ENCODE assay signal across 8 mouse cellular contexts in genomic region chr4:136876971-136877370, GRCm38 (mm10). TPM values are rescaled to one million over a fixed set of nuclear protein-coding genes. Genes with fewer than 3 reads are reported as not detected.
A peak's percentile ranks its signal among the peaks of the same experiment; 100 is the strongest.
DNase-seq lines count a peak whose midpoint lies in the region; ATAC-seq and TF ChIP-seq lines count a peak whose summit lies in the region.
"Had no signal": no experiment of that assay in that cellular context is flagged by ENCODE, and none has a peak within 500 bp of the region (broad histone marks: within the 10 kb centered on the region; RNA-seq: fewer than 3 reads in every experiment).

No protein-coding gene starts in this region.

- no peaks in the 10 kb centered on the region for H3K9me3 ChIP-seq in embryonic facial prominence, embryonic 10.5 days
- H3K9me3 ChIP-seq in intestine, postnatal 0 days (ENCODE audit: control insufficient read depth) = no peaks in the 10 kb centered on the region

- no peaks in the 10 kb centered on the region for H3K4me1 ChIP-seq in lung, adult 2 months (ENCODE audit: control insufficient read depth, insufficient read depth, low read length)
- no peaks in the 10 kb centered on the region; the same call in 1 of the 2 replicates for H3K4me1 ChIP-seq in embryonic facial prominence, embryonic 10.5 days
- H3K4me1 ChIP-seq in intestine, postnatal 0 days (replicated peaks; ENCODE audit: control insufficient read depth, insufficient read depth, low read length) = no peaks in the 10 kb centered on the region

- no peak overlapping the region for H3K27ac ChIP-seq in embryonic facial prominence, embryonic 10.5 days (replicated peaks)
- H3K27ac ChIP-seq in intestine, postnatal 0 days (ENCODE audit: low read depth, low read length) = no peak overlapping the region

- no peaks in the 10 kb centered on the region for H3K27me3 ChIP-seq in embryonic facial prominence, embryonic 10.5 days (replicated peaks; ENCODE audit: low read depth, poor library complexity, severe bottlenecking)
- H3K27me3 ChIP-seq in intestine, postnatal 0 days (replicated peaks; ENCODE audit: control insufficient read depth, insufficient read depth, low read length) = no peaks in the 10 kb centered on the region

- peak; percentile 64 for ATAC-seq in intestine, postnatal 0 days

- H3K9ac ChIP-seq in intestine, postnatal 0 days (ENCODE audit: low read depth, low read length) = no peak overlapping the region

- no peak for DNase-seq in lung, adult 2 months
- no peak for DNase-seq in lung, adult 18-20 months
- DNase-seq in adrenal gland, postnatal 10 days = peak; percentile 75
- DNase-seq in embryonic facial prominence, embryonic 10.5 days (ENCODE audit: low spot score) = peak; percentile 71
- peak; percentile 59 for DNase-seq in mesoderm, embryonic 11.5 days (ENCODE audit: low read depth, low spot score)
- peak; percentile 20 to 30 for DNase-seq in thymus, adult 18-20 months

- H3K4me3 ChIP-seq in lung, adult 2 months (replicated peaks; ENCODE audit: extremely low read depth, low read depth, low read length) = no peak overlapping the region
- no peak overlapping the region for H3K4me3 ChIP-seq in embryonic facial prominence, embryonic 10.5 days
- no peak overlapping the region for H3K4me3 ChIP-seq in intestine, postnatal 0 days (ENCODE audit: low read depth, low read length)
- H3K4me3 ChIP-seq: erythroblast, embryonic 14.5 days had no signal

- no peaks in the 10 kb centered on the region for H3K36me3 ChIP-seq in embryonic facial prominence, embryonic 10.5 days (replicated peaks)
- H3K36me3 ChIP-seq in intestine, postnatal 0 days (ENCODE audit: control insufficient read depth, insufficient read depth) = no peaks in the 10 kb centered on the region

- 15% methylated on average over 7 of the region's 7 CpGs for WGBS in lung, adult 2 months
- 20% methylated on average over 7 of the region's 7 CpGs for WGBS in embryonic facial prominence, embryonic 10.5 days
- WGBS in intestine, postnatal 0 days = 17% methylated on average over 7 of the region's 7 CpGs

- no peak for TF ChIP-seq POLR2A in lung, adult 2 months (IDR thresholded peaks at IDR 0.05; ENCODE audit: borderline replicate concordance, extremely low read depth, low read depth, low read length)

- no peak overlapping the region for H3K4me2 ChIP-seq in intestine, postnatal 0 days (replicated peaks; ENCODE audit: low read depth)

- TF ChIP-seq CTCF in lung, adult 2 months (IDR thresholded peaks at IDR 0.05; ENCODE audit: insufficient read depth, low read length) = 0 out of 2 replicates have a peak, but pooled peaks have one; percentile 22
- peak; percentile 89 for TF ChIP-seq CTCF in intestine, postnatal 0 days (IDR thresholded peaks at IDR 0.05; ENCODE audit: low read depth)

RNA-seq across cellular contexts. Expression of gene C1qb, which starts 9.0 kb away (rescaled TPM):
- 65.1 and 67.3 TPM in 2 replicates for polyA plus RNA-seq in lung, adult 2 months (2012; rRNA removed)
- total RNA-seq in adrenal gland, postnatal 10 days (2021) = 10 to 100 TPM; 30.0 to 42.6 TPM
- 17.0 and 20.1 TPM in 2 replicates for polyA plus RNA-seq in embryonic facial prominence, embryonic 10.5 days (2016; fragmentation: Nextera tagmentation; extraction: Ambion mirVana)
- polyA plus RNA-seq in intestine, postnatal 0 days (2015; fragmentation: Nextera tagmentation; extraction: Ambion mirVana) = 67.7 and 71.4 TPM in 2 replicates

RNA-seq across cellular contexts. Expression of gene C1qc, which starts 15.9 kb away (rescaled TPM):
- 74.2 and 84.9 TPM in 2 replicates for polyA plus RNA-seq in lung, adult 2 months (2012; rRNA removed)
- total RNA-seq in adrenal gland, postnatal 10 days (2021) = 10 to 100 TPM; 23.7 to 31.8 TPM
- 5.6 and 7.2 TPM in 2 replicates for polyA plus RNA-seq in embryonic facial prominence, embryonic 10.5 days (2016; fragmentation: Nextera tagmentation; extraction: Ambion mirVana)
- 42.5 and 42.9 TPM in 2 replicates for polyA plus RNA-seq in intestine, postnatal 0 days (2015; fragmentation: Nextera tagmentation; extraction: Ambion mirVana)

RNA-seq across cellular contexts. Expression of gene C1qa, which starts 21.6 kb away (rescaled TPM):
- 43.6 and 58.0 TPM in 2 replicates for polyA plus RNA-seq in lung, adult 2 months (2012; rRNA removed)
- 10 to 100 TPM; 29.3 to 36.6 TPM for total RNA-seq in adrenal gland, postnatal 10 days (2021)
- 4.6 and 8.1 TPM in 2 replicates for polyA plus RNA-seq in embryonic facial prominence, embryonic 10.5 days (2016; fragmentation: Nextera tagmentation; extraction: Ambion mirVana)
- polyA plus RNA-seq in intestine, postnatal 0 days (2015; fragmentation: Nextera tagmentation; extraction: Ambion mirVana) = 44.8 and 48.0 TPM in 2 replicates

RNA-seq across cellular contexts. Expression of gene Ephb2, which starts 41.2 kb away (rescaled TPM):
- 4.6 and 6.8 TPM in 2 replicates for polyA plus RNA-seq in lung, adult 2 months (2012; rRNA removed)
- total RNA-seq in adrenal gland, postnatal 10 days (2021) = 10 to 100 TPM in 1 of 2 experiments, 1 to 10 TPM in 1; 8.5 to 12.4 TPM
- 10.7 and 12.4 TPM in 2 replicates for polyA plus RNA-seq in embryonic facial prominence, embryonic 10.5 days (2016; fragmentation: Nextera tagmentation; extraction: Ambion mirVana)
- 5.7 TPM in 2 replicates for polyA plus RNA-seq in intestine, postnatal 0 days (2015; fragmentation: Nextera tagmentation; extraction: Ambion mirVana)
- polyA plus RNA-seq: erythroblast, embryonic 14.5 days had no signal

Comparison
In these comparisons a context has a peak if more than half of its experiments do, and no peak if none do; other contexts are left out.
1. DNase-seq: peak in adrenal gland, postnatal 10 days (single experiment), embryonic facial prominence, embryonic 10.5 days (single experiment), mesoderm, embryonic 11.5 days (single experiment) and thymus, adult 18-20 months (2 of 2); none in lung, adult 2 months (single experiment) and lung, adult 18-20 months (0 of 2).